Mouse (Mus musculus) testis, adult 2 months (tissue): ENCODE results near the gene Morc4. TPM values are rescaled to one million over a fixed set of nuclear protein-coding genes. Genes with fewer than 3 reads are reported as not detected.

Experiments used
- H3K27ac ChIP-seq: fragments of 200-500 bp; 2 replicates; pipeline ENCODE4 v1.5.1; 2012; ENCODE audit warnings: low read depth, low read length; ENCODE audit not compliant: control insufficient read depth, insufficient read depth
- H3K27me3 ChIP-seq: fragments of 200-500 bp; 2 replicates; pipeline ENCODE4 v1.6.1; 2012; ENCODE audit warnings: mild to moderate bottlenecking, low read length, moderate library complexity; ENCODE audit not compliant: control insufficient read depth, insufficient read depth
- H3K36me3 ChIP-seq: fragments of 200-500 bp; 2 replicates; pipeline ENCODE4 v1.6.1; 2012; ENCODE audit warnings: mild to moderate bottlenecking, low read length; ENCODE audit not compliant: control insufficient read depth, insufficient read depth
- H3K4me1 ChIP-seq: fragments of 200-500 bp; 2 replicates; pipeline ENCODE4 v1.6.1; 2012; ENCODE audit warnings: low read length; ENCODE audit not compliant: control insufficient read depth, insufficient read depth
- H3K4me3 ChIP-seq: fragments of 200-500 bp; 2 replicates; pipeline ENCODE4 v1.5.1; 2012; ENCODE audit warnings: low read depth, mild to moderate bottlenecking, low read length, moderate library complexity, mixed read lengths; ENCODE audit not compliant: control insufficient read depth
- CTCF ChIP-seq: fragments of 200-500 bp; IDR thresholded peaks from 2 replicates; pipeline ENCODE4 v1.5.1; 2012; ENCODE audit warnings: low read depth, mild to moderate bottlenecking, inconsistent platforms, low read length, moderate library complexity; ENCODE audit not compliant: control insufficient read depth, insufficient read depth, insufficient replicate concordance
- POLR2A ChIP-seq: fragments of 200-500 bp; IDR thresholded peaks from 2 replicates; pipeline ENCODE4 v1.6.1; 2012; ENCODE audit warnings: low read depth, mild to moderate bottlenecking, inconsistent platforms, low read length, moderate library complexity; ENCODE audit not compliant: control insufficient read depth
- polyA plus RNA-seq: library from polyadenylated mRNA; depleted of rRNA; stranded (reverse); fragments of >200 nt; gene quantifications from 2 replicates; pipeline ENCODE4 v1.2.3, GENCODE M21; 2012; rRNA removed

Morc4 gene
- 1.1 and 1.4 TPM in 2 replicates for polyA plus RNA-seq

DNA sequence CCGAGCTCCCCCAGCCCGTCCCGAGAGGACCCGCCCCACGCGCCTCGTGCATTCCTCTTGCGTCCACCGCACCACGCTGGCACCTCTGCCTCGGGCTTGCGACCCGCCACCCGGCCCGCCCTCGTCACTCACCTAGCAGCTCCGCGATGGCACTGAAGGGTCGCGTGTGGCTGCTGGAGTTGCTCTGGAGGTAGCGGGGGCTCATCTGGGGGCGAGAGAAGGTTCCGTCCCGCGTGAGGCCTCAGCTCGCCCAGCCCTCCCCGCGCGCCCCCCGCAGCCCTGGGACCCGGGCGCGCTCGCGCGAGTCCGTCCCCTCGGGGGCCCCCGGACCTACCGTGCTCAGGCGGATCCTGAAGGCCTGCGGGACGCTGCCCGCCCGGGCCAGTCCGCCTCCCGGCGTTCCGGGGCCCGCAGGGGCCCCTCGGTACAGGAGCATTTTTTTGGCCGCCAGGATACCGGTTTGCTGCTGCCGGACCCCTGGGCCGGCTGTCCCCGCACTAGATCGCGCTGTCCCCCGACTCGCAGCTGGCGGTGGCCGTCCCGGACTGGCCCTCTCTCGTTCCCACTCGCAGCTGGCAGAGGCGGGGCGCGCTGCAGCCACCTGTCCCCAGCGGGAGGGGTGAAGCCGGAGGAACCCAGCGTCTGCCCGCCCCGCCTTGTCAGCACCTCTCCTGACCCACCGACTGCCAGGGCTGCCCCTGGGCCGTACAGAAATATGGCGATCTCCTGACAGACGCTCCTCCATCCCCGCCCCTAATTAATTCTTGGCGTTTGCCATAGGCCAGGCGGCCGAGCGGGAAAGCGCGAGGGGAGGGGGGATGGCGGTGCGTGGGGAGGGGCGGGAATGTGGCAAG is at the start of gene Morc4:
Gene Morc4, minus strand, starts transcription at position 740 of the 854 bp plus-strand sequence.
- Histone ChIP-seq H3K36me3 (no peaks in the 10 kb centered on the region), H3K27ac (no peak within 1 kb of the TSS), H3K4me1 (no peaks in the 10 kb centered on the region; the same call in 1 of the 2 replicates), H3K27me3 (no peaks in the 10 kb centered on the region), H3K4me3 (peak within 1 kb of the TSS; percentile 74)
- no peak for TF ChIP-seq POLR2A
- no peak for TF ChIP-seq CTCF

DNA sequence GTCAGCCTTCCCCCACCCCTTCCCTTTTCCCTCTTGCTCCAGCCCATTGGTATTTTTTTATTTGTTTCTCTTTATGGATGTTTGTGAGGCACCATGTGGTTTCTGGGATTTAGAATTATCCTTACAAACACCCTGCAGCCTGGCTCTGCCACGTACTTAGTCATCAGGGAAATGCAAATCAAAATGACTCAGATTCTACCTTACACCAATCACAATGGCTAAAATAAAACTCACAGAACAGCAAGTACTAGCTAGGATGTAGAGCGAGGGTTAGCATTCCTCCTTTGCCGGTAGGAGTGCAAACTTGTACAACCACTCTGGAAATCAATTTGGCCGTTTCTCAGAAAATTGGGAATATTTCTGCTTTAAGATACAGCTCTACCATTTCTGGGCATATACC is 49.1 kb upstream of the Morc4 start:
- Histone ChIP-seq H3K27me3 (no peaks in the 10 kb centered on the region), H3K36me3 (no peaks in the 10 kb centered on the region), H3K4me1 (no peaks in the 10 kb centered on the region), H3K27ac (no peak overlapping the region), H3K4me3 (no peak overlapping the region)
- TF ChIP-seq CTCF (no peak), POLR2A (no peak)

DNA sequence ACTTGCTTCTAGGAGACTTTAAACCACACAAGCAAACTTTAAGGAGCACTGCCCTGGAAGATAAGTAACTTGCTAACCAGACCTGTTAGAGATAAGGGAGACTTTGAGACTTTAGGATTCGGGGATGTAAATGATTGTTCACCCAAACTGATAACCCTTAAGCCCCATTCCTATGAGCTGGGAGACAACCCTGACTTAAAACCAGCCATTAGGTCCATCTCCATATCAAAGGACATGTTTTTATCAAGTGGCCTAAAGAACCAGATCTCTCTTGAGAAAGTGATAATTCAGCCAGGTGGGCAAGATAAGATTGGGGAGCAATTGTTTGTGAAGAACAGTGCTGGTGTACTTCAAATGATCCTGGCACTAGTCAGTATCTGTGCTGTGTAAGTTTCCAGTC is 19.9 kb upstream of the Morc4 start:
- no peak overlapping the region for H3K4me3 ChIP-seq
- TF ChIP-seq POLR2A (no peak), CTCF (no peak)
- no peaks in the 10 kb centered on the region for H3K27me3 ChIP-seq
- H3K36me3 ChIP-seq, result no peaks in the 10 kb centered on the region
- H3K27ac ChIP-seq, result no peak overlapping the region
- H3K4me1 ChIP-seq, result no peaks in the 10 kb centered on the region

DNA sequence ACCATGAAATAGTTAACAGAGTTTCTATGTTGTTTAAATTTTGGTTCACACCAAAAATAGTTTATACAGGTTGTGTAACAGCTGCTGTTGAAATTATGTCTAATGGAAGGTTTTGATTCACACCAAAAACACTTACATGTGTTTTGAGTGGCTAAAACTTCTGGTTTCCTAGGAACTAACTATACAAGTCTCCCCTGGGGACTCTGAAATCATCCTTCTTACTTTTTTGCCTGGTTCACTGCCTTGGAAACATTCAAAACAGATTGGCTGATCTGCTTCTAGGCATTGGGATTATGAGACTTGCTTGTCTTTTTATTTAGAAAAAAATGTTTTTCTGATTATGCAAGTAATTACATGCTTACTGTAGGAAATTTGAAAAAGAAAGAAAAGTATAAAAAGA is 11.7 kb upstream of the Morc4 start:
- no peaks in the 10 kb centered on the region for H3K36me3 ChIP-seq
- no peak for TF ChIP-seq POLR2A
- TF ChIP-seq CTCF, result no peak

DNA sequence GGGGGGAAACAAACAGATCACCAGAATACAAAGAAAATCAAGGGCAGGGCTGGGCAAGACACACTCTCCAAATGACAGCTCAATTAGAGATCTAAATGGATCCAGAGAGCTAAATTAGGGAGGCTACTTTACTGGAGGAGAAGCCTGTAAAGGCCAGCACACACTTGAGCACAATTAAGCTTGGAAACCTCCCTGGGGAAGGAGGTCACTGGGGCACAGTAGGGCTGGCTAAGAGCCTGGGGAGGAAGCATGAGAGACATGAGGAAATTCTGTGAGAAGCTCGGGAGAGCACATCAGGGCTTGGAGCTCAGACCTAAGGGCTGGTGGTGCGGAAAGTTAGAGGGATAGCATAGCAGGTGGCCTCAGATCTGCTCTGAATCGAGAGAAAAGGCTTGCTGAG is 6.5 kb upstream of the Morc4 start:
- H3K27me3 ChIP-seq, result no peaks in the 10 kb centered on the region

More for the DNA sequence above, 11.7 kb upstream of the Morc4 start:
- no peaks in the 10 kb centered on the region for H3K4me1 ChIP-seq
- H3K27me3 ChIP-seq, result no peaks in the 10 kb centered on the region
- H3K4me3 ChIP-seq, result no peak overlapping the region
- H3K27ac ChIP-seq, result no peak overlapping the region

DNA sequence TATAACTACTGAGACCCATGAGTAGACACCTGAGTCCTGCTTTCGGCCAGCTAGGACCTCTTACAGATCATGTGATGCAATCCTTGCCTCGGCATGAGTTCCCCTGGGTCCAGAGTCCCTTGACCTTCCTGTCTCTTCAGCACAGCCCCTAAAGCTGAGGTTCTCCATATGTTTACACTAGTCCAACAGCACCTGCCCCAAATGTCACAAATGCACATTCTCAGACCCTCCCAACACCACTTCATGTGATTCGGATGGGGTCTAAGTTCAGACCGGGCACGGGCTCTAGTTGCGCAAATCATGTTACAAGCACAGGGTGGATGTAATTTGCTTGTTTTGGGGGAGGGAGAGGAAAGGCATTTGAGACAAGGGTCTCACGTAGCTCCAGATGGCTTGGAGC is 5.6 kb upstream of the Morc4 start:
- Histone ChIP-seq H3K4me3 (no peak overlapping the region), H3K27ac (no peak overlapping the region), H3K27me3 (no peaks in the 10 kb centered on the region), H3K4me1 (no peaks in the 10 kb centered on the region), H3K36me3 (no peaks in the 10 kb centered on the region)
- TF ChIP-seq POLR2A (no peak), CTCF (no peak)

More for the DNA sequence above, 6.5 kb upstream of the Morc4 start:
- no peak overlapping the region for H3K27ac ChIP-seq
- no peaks in the 10 kb centered on the region for H3K36me3 ChIP-seq
- H3K4me1 ChIP-seq, result no peaks in the 10 kb centered on the region
- no peak overlapping the region for H3K4me3 ChIP-seq
- TF ChIP-seq POLR2A (no peak), CTCF (no peak)

DNA sequence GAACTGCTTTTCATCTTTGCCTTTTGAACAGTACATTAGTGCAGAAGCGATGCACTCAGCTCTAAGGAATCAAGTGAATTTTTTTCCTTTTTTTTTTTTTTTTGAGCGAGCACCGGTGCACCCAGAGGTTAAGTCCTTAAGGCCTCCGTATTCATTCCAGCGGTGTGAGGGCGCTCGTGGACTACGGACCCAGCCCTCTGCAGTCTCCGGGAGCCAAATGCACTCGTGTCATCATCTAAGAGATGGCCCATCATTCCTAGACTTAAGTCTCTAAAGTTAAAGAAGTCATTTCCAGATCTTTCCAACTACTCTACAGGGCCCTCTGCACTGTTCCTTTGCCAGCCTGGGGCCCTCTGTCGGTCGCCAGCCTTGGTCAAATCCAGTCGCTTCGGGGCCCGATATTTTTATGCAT is 1.2 kb downstream of the Morc4 start:
- no peaks in the 10 kb centered on the region; the same call in 1 of the 2 replicates for H3K4me1 ChIP-seq
- H3K27ac ChIP-seq, result no peak overlapping the region
- TF ChIP-seq POLR2A (no peak), CTCF (no peak)
- no peak overlapping the region for H3K4me3 ChIP-seq
- no peaks in the 10 kb centered on the region for H3K27me3 ChIP-seq
- H3K36me3 ChIP-seq, result no peaks in the 10 kb centered on the region
